Mouse (Mus musculus) spleen, adult 2 months (tissue): ENCODE measurements around the gene Rasl10a. TPM values are rescaled to one million over a fixed set of nuclear protein-coding genes. Genes with fewer than 3 reads are reported as not detected.

ENCODE experiments used
- DNase-seq, 2 experiments: peaks; one replicate each; pipeline versions ENCODE4 v3.0.0 to v3.0.0-alpha.2; 2012 to 2021; ENCODE audit warnings: low spot score in 2 of 2, low read depth in 1 of 2
- H3K27ac ChIP-seq: fragments of 200-500 bp; 2 replicates; pipeline ENCODE4 v1.5.1; 2012; ENCODE audit warnings: low read length, inconsistent platforms; ENCODE audit not compliant: insufficient read depth
- H3K27me3 ChIP-seq: fragments of 200-500 bp; 2 replicates; pipeline ENCODE4 v1.6.1; 2012; ENCODE audit warnings: mild to moderate bottlenecking, moderate library complexity, low read length, inconsistent platforms; ENCODE audit not compliant: control insufficient read depth, insufficient read depth
- H3K36me3 ChIP-seq: fragments of 200-500 bp; 2 replicates; pipeline ENCODE4 v1.6.1; 2012; ENCODE audit warnings: mild to moderate bottlenecking, low read length, inconsistent platforms; ENCODE audit not compliant: control insufficient read depth, insufficient read depth
- H3K4me1 ChIP-seq: fragments of 200-500 bp; 2 replicates; pipeline ENCODE4 v1.6.1; 2011; ENCODE audit warnings: inconsistent platforms; ENCODE audit not compliant: control insufficient read depth, insufficient read depth, insufficient read length
- H3K4me3 ChIP-seq: fragments of 200-500 bp; 2 replicates; pipeline ENCODE4 v1.5.1; 2011; ENCODE audit warnings: mild to moderate bottlenecking, inconsistent platforms; ENCODE audit not compliant: insufficient read depth, insufficient read length; ENCODE audit errors: extremely low read depth
- CTCF ChIP-seq: fragments of 200-500 bp; IDR thresholded peaks from 2 replicates; pipeline ENCODE4 v1.5.1; 2011; ENCODE audit warnings: mild to moderate bottlenecking, inconsistent platforms; ENCODE audit not compliant: insufficient read depth, insufficient read length, insufficient replicate concordance; ENCODE audit errors: extremely low read depth
- POLR2A ChIP-seq: fragments of 200-500 bp; IDR thresholded peaks from 2 replicates; pipeline ENCODE4 v1.6.1; 2011; ENCODE audit warnings: low read depth, low read length, inconsistent platforms
- WGBS: fragments of 180-500 bp; shearing (Covaris S2); methylation state at CpG from one replicate; pipeline ENCODE4 v1.1.7; 2018; 5-methylcytosine and 5-hydroxymethylcytosine counted together
- polyA plus RNA-seq: library from polyadenylated mRNA; depleted of rRNA; stranded (reverse); fragments of >200 nt; gene quantifications from 2 replicates; pipeline ENCODE4 v1.2.3, GENCODE M21; 2012

Rasl10a gene
- polyA plus RNA-seq, 1 experiment = 2.4 TPM

GRCm38 (mm10) chr11:5035421-5035820, 22.5 kb upstream of the Rasl10a start:
- Histone ChIP-seq H3K27ac (no peak overlapping the region), H3K4me3 (no peak overlapping the region), H3K4me1 (no peaks in the 10 kb centered on the region), H3K36me3 (peaks cover 66% of the 10 kb centered on the region), H3K27me3 (no peaks in the 10 kb centered on the region)
- TF ChIP-seq CTCF (no peak), POLR2A (no peak)
- 95% methylated on average over 4 of the region's 4 CpGs for WGBS
- no peak for DNase-seq

GRCm38 (mm10) chr11:5037146-5037854, 20.6 kb upstream of the Rasl10a start:
- H3K4me1 ChIP-seq = no peaks in the 10 kb centered on the region
- DNase-seq = no peak
- H3K27ac ChIP-seq = no peak overlapping the region
- peaks cover 68% of the 10 kb centered on the region for H3K36me3 ChIP-seq
- H3K4me3 ChIP-seq = no peak overlapping the region
- 87% methylated on average over 8 of the region's 8 CpGs for WGBS
- no peak for TF ChIP-seq POLR2A
- TF ChIP-seq CTCF = no peak
- H3K27me3 ChIP-seq = no peaks in the 10 kb centered on the region

GRCm38 (mm10) chr11:5040585-5040984, 17.3 kb upstream of the Rasl10a start:
- no peaks in the 10 kb centered on the region for H3K27me3 ChIP-seq
- WGBS = 96% methylated on average over 5 of the region's 5 CpGs
- TF ChIP-seq CTCF (no peak), POLR2A (no peak)
- H3K4me1 ChIP-seq = no peaks in the 10 kb centered on the region
- H3K4me3 ChIP-seq = no peak overlapping the region
- H3K36me3 ChIP-seq = peaks cover 49% of the 10 kb centered on the region
- H3K27ac ChIP-seq = no peak overlapping the region
- DNase-seq = no peak

GRCm38 (mm10) chr11:5041144-5041780, 16.7 kb upstream of the Rasl10a start:
- H3K27me3 ChIP-seq = no peaks in the 10 kb centered on the region
- DNase-seq = no peak
- peaks cover 43% of the 10 kb centered on the region for H3K36me3 ChIP-seq
- WGBS = 94% methylated on average over 18 of the region's 18 CpGs
- TF ChIP-seq CTCF (no peak), POLR2A (no peak)
- H3K27ac ChIP-seq = no peak overlapping the region
- no peak overlapping the region for H3K4me3 ChIP-seq
- no peaks in the 10 kb centered on the region for H3K4me1 ChIP-seq

- H3K36me3 ChIP-seq = peaks cover 30% of the 10 kb centered on the region
- no peak for TF ChIP-seq POLR2A
- TF ChIP-seq CTCF = no peak
- no peaks in the 10 kb centered on the region for H3K27me3 ChIP-seq
- no peak for DNase-seq
- 65% methylated on average over 8 of the region's 8 CpGs for WGBS
- no peak overlapping the region for H3K27ac ChIP-seq
- no peaks in the 10 kb centered on the region for H3K4me1 ChIP-seq
- H3K4me3 ChIP-seq = no peak overlapping the region
Observed at GRCm38 (mm10) chr11:5042645-5043381, 15.1 kb upstream of the Rasl10a start.

GRCm38 (mm10) chr11:5046321-5046926, 11.5 kb upstream of the Rasl10a start:
- TF ChIP-seq POLR2A (no peak), CTCF (no peak)
- Histone ChIP-seq H3K27ac (no peak overlapping the region), H3K4me1 (no peaks in the 10 kb centered on the region), H3K27me3 (no peaks in the 10 kb centered on the region), H3K4me3 (no peak overlapping the region), H3K36me3 (peaks cover 8% of the 10 kb centered on the region)
- DNase-seq = no peak
- WGBS = 65% methylated on average over 12 of the region's 12 CpGs
